Mouse (Mus musculus) heart, embryonic 13.5 days (tissue): ENCODE measurements at regions not wholly inside any gene's neighbourhood (a gene's known extent, or its start where the extent isn't known, plus 50 kb on each side); places are given as distances from the start of the nearest gene placed in this dataset.

Source experiments
- ATAC-seq: fragments of 200-750 bp; cut with Nextera tagmentation; 2 replicates; pipeline ENCODE4 v1.8.0; 2017; ENCODE audit warnings: moderate TSS enrichment; ENCODE audit not compliant: insufficient number of reproducible peaks, low FRiP score, low TSS enrichment; ENCODE audit errors: extremely low read depth
- H3K27ac ChIP-seq: fragments of 300-500 bp; sonication (generic); replicated peaks from 2 replicates; pipeline ENCODE4 v1.5.1; 2015; ENCODE audit warnings: moderate library complexity, mild to moderate bottlenecking, inconsistent platforms
- H3K27me3 ChIP-seq: fragments of 300-500 bp; sonication (generic); replicated peaks from 2 replicates; pipeline ENCODE4 v1.6.1; 2015; ENCODE audit warnings: mild to moderate bottlenecking, inconsistent platforms
- H3K36me3 ChIP-seq: fragments of 300-500 bp; sonication (generic); 2 replicates; pipeline ENCODE4 v1.6.1; 2015; ENCODE audit warnings: mild to moderate bottlenecking, inconsistent platforms
- H3K4me1 ChIP-seq: fragments of 300-500 bp; sonication (generic); 2 replicates; pipeline ENCODE4 v1.6.1; 2015; ENCODE audit warnings: inconsistent platforms
- H3K4me2 ChIP-seq: fragments of 300-500 bp; sonication (generic); 2 replicates; pipeline ENCODE4 v1.6.1; 2015; ENCODE audit warnings: inconsistent platforms, mild to moderate bottlenecking, moderate library complexity
- H3K4me3 ChIP-seq: fragments of 300-500 bp; sonication (generic); 2 replicates; pipeline ENCODE4 v1.5.1; 2015; ENCODE audit warnings: moderate library complexity, mild to moderate bottlenecking, inconsistent platforms
- H3K9ac ChIP-seq: fragments of 300-500 bp; sonication (generic); 2 replicates; pipeline ENCODE4 v1.6.1; 2015; ENCODE audit warnings: inconsistent platforms, mild to moderate bottlenecking, moderate library complexity
- H3K9me3 ChIP-seq: fragments of 300-500 bp; sonication (generic); 2 replicates; pipeline ENCODE4 v1.6.1; 2016; ENCODE audit warnings: inconsistent platforms
- WGBS: fragments of 180-500 bp; shearing (Covaris S2); methylation state at CpG from one replicate; pipeline ENCODE4 v1.1.7; 2015; ENCODE audit warnings: mixed read lengths; 5-methylcytosine and 5-hydroxymethylcytosine counted together

DNA sequence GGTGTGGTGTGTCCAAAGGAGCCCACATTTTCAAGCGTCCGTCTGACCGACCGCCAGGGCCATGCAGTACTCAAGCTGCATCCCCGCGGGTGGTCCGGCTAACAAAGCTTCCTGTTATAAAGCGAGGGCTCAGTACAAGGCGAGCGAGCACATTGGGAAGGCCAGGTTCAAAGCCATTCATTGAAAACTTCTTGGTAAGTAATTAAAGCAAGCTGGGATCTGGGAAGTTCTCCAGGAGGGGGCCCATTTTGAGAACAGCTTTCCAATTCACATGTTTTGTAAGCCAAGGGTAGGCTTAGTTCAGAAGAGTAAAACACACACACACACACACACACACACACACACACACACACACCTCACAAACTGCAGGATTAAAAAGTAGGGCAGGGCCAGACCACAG, 57.3 kb upstream of the Prep start:
- ATAC-seq = no peak

DNA sequence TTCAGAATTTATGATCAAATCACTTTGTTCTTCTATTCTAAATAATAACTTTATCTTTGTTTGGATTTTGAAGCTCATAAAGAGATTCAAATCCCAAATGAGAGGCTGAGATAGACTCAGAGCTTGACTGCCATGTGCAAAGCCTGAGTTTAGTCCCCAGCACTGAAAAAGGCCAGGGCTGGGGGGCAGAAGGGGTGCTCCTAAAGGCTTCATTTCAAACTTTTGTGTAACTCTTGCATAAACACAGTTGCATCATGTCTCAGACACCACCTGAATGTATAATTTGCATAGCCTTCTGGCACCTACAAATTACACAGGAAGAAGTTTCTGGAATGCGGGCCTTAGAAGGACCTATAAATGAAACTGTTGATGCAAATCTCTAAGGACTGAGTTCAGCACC, 57.8 kb upstream of the Prep start:
- H3K4me2 ChIP-seq = no peak overlapping the region
- H3K4me3 ChIP-seq = no peak overlapping the region
- H3K9me3 ChIP-seq = no peaks in the 10 kb centered on the region
- WGBS = 79% methylated on average over 1 of the region's 1 CpGs
- H3K9ac ChIP-seq = no peak overlapping the region
- no peak for ATAC-seq
- H3K27ac ChIP-seq = no peak overlapping the region
- H3K27me3 ChIP-seq = no peaks in the 10 kb centered on the region
- no peaks in the 10 kb centered on the region for H3K36me3 ChIP-seq
- 0 out of 2 replicates have a peak, but pooled peaks cover under 1% of the 10 kb centered on the region for H3K4me1 ChIP-seq

More for the DNA sequence above, 57.3 kb upstream of the Prep start:
- no peaks in the 10 kb centered on the region for H3K27me3 ChIP-seq
- no peaks in the 10 kb centered on the region for H3K4me1 ChIP-seq
- no peaks in the 10 kb centered on the region for H3K9me3 ChIP-seq
- 64% methylated on average over 10 of the region's 10 CpGs for WGBS
- no peak overlapping the region for H3K27ac ChIP-seq
- H3K9ac ChIP-seq = no peak overlapping the region
- no peaks in the 10 kb centered on the region for H3K36me3 ChIP-seq
- H3K4me3 ChIP-seq = no peak overlapping the region
- H3K4me2 ChIP-seq = no peak overlapping the region

- peaks cover 21% of the 10 kb centered on the region for H3K4me1 ChIP-seq
- H3K4me2 ChIP-seq = no peak overlapping the region
- no peak overlapping the region for H3K4me3 ChIP-seq
- peak; percentile 31; the same call in 1 of the 2 replicates for ATAC-seq
- H3K36me3 ChIP-seq = no peaks in the 10 kb centered on the region
- H3K9ac ChIP-seq = no peak overlapping the region
- H3K9me3 ChIP-seq = no peaks in the 10 kb centered on the region
- WGBS = 50% methylated on average over 9 of the region's 9 CpGs
- no peak overlapping the region for H3K27ac ChIP-seq
- H3K27me3 ChIP-seq = no peaks in the 10 kb centered on the region
Measured at GRCm38 (mm10) chr10:45004037-45004653, 62.9 kb upstream of the Prep start.

- Histone ChIP-seq H3K4me2 (peak overlapping the region; percentile 36), H3K9me3 (no peaks in the 10 kb centered on the region), H3K4me3 (no peak overlapping the region), H3K27ac (peak overlapping the region; percentile 31; the same call in 1 of the 2 replicates), H3K9ac (no peak overlapping the region), H3K36me3 (no peaks in the 10 kb centered on the region), H3K27me3 (0 out of 2 replicates have a peak, but pooled peaks cover 4% of the 10 kb centered on the region), H3K4me1 (peaks cover 21% of the 10 kb centered on the region)
- ATAC-seq = no peak
- 37% methylated on average over 2 of the region's 2 CpGs for WGBS
Measured at GRCm38 (mm10) chr10:45003344-45003681, 63.7 kb upstream of the Prep start.

DNA sequence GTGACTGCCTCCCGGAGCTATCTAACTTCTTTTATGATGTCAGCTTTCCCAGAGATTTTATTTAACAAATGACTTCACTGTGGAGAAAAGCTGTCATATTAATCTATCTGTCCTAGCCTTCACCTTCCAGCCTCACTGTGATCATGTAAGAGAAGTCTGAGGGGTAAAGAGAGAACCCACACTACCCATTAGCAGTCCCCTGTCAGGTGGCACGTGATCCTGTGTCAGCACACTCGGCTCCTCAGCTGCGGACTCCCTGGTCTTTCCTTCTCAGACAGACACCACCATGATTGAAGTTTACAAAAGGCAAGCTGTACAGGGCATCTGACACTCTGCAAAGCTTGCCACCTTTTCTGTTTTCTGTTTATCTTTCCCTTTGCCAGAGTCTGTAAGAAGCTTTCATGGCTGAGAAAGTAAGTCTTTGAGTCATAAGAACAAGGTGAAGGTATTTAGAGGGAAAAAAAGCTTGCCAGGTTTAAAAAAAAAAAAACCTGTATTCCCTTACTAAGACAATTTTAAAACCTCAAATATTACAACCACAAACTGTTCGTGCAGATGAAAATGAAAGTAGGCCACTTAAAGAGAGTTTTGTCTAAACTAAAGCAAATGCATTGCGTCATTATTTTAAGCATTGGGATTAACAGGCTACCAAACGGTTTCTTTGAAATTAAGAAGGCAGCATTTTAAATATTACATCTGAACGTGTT, 64.2 kb upstream of the Prep start:
- ATAC-seq = no peak
- no peaks in the 10 kb centered on the region for H3K9me3 ChIP-seq
- 42% methylated on average over 8 of the region's 8 CpGs for WGBS
- peak overlapping the region; percentile 36 for H3K4me2 ChIP-seq
- H3K9ac ChIP-seq = no peak overlapping the region
- H3K4me1 ChIP-seq = peaks cover 26% of the 10 kb centered on the region
- H3K36me3 ChIP-seq = no peaks in the 10 kb centered on the region
- H3K27me3 ChIP-seq = 0 out of 2 replicates have a peak, but pooled peaks cover 4% of the 10 kb centered on the region
- H3K4me3 ChIP-seq = no peak overlapping the region
- H3K27ac ChIP-seq = peak overlapping the region; percentile 31; the same call in 1 of the 2 replicates

- no peak for ATAC-seq
- peak overlapping the region; percentile 67 for H3K9ac ChIP-seq
Measured at GRCm38 (mm10) chr10:45000873-45001859, 65.8 kb upstream of the Prep start.

DNA sequence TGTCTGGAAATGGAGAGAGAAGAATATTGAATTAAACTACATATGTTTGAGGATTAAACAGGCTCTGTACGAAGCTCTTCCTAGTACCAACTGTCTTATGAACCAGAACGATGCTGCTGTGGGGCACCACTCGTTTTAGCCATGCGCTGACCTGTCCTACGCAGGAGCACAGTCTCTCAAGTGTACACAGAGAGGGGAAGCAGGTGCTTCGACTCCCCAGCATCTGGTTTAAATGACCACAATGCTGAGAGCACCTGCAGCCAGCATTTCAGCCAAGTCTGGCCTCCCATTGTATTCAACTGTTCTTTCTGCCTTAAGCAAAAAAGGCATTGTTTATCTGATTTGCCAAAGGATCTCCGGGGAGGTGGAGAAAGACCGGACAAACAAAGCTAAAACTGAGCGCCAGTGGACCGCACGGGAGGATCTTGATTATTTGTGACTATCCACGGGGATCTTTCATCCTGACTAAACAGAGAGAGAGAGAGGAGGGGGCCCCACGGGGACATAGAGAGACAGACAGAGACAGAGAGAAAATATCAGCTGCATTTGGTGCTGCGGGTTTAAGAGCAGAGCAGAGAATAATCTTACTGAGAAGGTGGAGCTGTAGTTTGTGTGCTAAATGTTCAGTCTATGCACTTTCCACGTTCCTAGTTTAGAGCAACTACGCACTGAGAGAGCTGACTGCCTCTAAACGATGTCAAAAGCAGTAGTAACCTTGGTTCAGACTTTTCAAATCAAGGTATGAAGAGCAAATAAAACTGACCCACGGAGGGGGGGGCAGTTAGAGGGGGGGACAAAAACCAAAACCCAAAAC, 66.8 kb upstream of the Prep start:
- Histone ChIP-seq H3K4me1 (peaks cover 33% of the 10 kb centered on the region), H3K27me3 (0 out of 2 replicates have a peak, but pooled peaks cover 4% of the 10 kb centered on the region), H3K4me2 (peak overlapping the region; percentile 66), H3K4me3 (peak overlapping the region; percentile 35), H3K27ac (no peak overlapping the region), H3K9me3 (no peaks in the 10 kb centered on the region), H3K9ac (peak overlapping the region; percentile 67), H3K36me3 (no peaks in the 10 kb centered on the region)
- no peak for ATAC-seq
- 50% methylated on average over 18 of the region's 18 CpGs for WGBS

More at GRCm38 (mm10) chr10:45000873-45001859, 65.8 kb upstream of the Prep start:
- WGBS = 31% methylated on average over 12 of the region's 12 CpGs
- Histone ChIP-seq H3K9me3 (no peaks in the 10 kb centered on the region), H3K4me3 (peak overlapping the region; percentile 35), H3K36me3 (no peaks in the 10 kb centered on the region), H3K27ac (no peak overlapping the region), H3K4me1 (peaks cover 33% of the 10 kb centered on the region), H3K4me2 (peak overlapping the region; percentile 66), H3K27me3 (0 out of 2 replicates have a peak, but pooled peaks cover 4% of the 10 kb centered on the region)

DNA sequence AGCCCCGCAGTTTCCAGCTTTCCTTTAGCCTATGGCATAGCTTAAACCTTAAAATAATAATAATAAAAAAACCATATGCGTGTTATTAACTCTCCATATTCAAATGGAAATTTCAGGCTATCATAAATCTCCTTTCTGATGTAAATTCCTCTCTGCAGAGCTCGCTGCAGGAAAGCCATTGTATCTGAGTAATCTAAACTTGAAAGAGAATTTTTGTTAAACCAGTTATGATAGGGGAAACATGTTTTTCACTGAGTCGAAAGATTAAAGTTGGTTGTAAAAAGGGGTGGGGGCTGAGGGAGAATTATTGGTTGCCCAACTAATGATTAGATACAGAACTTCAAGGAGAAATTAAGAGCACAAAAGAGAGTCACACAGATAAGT, 69.1 kb upstream of the Prep start:
- peak overlapping the region; percentile 39 for H3K4me3 ChIP-seq
- no peaks in the 10 kb centered on the region for H3K9me3 ChIP-seq
- ATAC-seq = no peak
- WGBS = 24% methylated on average over 4 of the region's 4 CpGs
- H3K27ac ChIP-seq = no peak overlapping the region
- H3K4me1 ChIP-seq = peaks cover 22% of the 10 kb centered on the region
- peak overlapping the region; percentile 34 for H3K9ac ChIP-seq
- H3K4me2 ChIP-seq = peak overlapping the region; percentile 65
- H3K36me3 ChIP-seq = no peaks in the 10 kb centered on the region
- H3K27me3 ChIP-seq = 0 out of 2 replicates have a peak, but pooled peaks cover 4% of the 10 kb centered on the region

GRCm38 (mm10) chr10:44997184-44997905, 69.7 kb upstream of the Prep start:
- ATAC-seq = no peak
- H3K27me3 ChIP-seq = 0 out of 2 replicates have a peak, but pooled peaks cover 4% of the 10 kb centered on the region
- WGBS = 17% methylated on average over 14 of the region's 14 CpGs
- peak overlapping the region; percentile 39 for H3K4me3 ChIP-seq
- peaks cover 18% of the 10 kb centered on the region for H3K4me1 ChIP-seq
- H3K9ac ChIP-seq = peak overlapping the region; percentile 34
- H3K36me3 ChIP-seq = no peaks in the 10 kb centered on the region
- H3K4me2 ChIP-seq = peak overlapping the region; percentile 65
- H3K27ac ChIP-seq = 0 out of 2 replicates have a peak overlapping the region, but pooled peaks have one; percentile 12
- H3K9me3 ChIP-seq = no peaks in the 10 kb centered on the region

DNA sequence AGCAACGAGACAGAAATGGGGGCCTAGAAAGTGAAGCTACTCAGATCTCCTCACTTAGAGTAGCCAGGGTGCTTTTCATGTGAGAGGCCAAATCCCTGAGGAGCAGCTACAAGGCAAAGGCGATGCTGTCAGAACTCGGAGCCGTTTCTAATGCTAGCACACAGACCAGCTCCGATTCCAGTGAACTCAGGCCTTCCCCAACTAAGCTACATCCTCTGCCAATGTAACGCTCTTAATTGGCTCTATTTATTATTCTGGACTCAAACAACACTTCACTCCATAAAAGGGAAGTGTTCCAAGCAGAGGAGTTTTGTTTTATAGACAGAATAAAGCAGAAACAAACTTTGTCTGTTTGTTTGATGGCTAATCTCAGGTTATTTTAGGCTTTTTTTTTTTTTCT, 71.2 kb upstream of the Prep start:
- WGBS = 74% methylated on average over 6 of the region's 6 CpGs

More for the DNA sequence above, 71.2 kb upstream of the Prep start:
- Histone ChIP-seq H3K4me2 (no peak overlapping the region), H3K27ac (no peak overlapping the region), H3K9me3 (no peaks in the 10 kb centered on the region), H3K4me3 (no peak overlapping the region), H3K27me3 (0 out of 2 replicates have a peak, but pooled peaks cover 4% of the 10 kb centered on the region), H3K36me3 (no peaks in the 10 kb centered on the region), H3K9ac (no peak overlapping the region), H3K4me1 (peaks cover 12% of the 10 kb centered on the region)
- ATAC-seq = no peak
